Mouse (Mus musculus): Measurements from ENCODE around the gene Mlx.
"Not testable (repeated sequence)": the region's sequence is repeated elsewhere in the genome, so short reads cannot be mapped to it uniquely, and the experiment has no call there.

Mlx gene

DNA sequence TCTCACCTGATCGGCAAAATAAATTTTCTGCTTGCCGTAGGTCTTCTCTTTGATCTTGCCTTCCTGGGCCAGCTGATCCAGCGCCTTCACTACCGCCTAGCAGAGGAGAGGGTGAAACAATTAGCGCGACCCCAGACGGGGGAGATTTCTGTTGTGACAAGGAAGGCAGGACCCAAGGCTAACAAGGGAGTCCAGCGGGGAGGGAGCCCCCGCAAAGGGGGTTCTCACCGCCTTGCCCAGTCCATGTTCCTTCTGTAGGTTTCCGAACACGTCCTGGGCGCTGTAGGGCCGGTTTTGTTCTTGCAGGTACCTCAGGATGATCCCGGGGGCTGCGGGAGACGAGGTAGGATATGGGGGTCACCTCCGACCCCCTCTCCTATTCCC, 7.8 kb downstream of the Mlx start:
- DNase-seq (ENCODE audit: extremely low read depth, insufficient read length, low spot score), result no peak

DNA sequence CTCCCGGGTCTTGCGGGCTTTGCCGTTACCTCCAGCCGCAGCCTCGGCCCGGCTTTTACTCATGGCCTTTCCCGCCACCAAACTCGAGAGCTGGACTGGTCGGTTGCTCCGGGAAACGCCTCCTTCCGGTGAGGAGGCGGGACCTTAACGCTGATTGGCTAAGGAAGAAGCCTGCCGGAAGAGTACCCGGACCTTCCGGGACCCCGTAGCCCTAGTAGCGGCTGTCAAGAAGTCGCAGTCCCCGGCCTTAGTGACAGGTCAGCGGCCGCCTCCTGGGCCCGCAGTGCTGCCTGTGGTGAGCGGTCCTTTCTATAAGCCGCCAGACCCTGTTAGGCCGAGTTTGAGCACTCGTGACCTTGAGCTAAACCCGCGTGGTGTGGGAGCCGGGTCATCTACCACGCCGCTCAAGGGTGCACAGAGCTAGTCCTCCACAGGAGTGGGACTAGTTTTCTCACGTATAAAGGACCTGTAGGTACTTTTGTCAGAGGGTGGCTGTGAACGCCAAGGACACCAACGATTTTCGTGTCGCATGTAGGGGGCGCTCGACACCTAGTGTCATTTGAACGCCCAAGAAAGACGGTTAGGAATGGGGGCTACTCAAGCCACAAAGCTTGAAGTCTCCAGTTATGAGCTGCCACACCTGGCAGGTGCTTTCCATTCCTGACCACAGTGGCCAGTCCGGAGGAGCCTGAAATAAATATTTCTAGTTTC, 8.4 kb downstream of the Mlx start, which contains the start of gene Psmc3ip:
Gene Psmc3ip (minus strand): TSS at position 123 of the 711 bp plus-strand sequence.
- peak; percentile 89 for DNase-seq (ENCODE audit: extremely low read depth, insufficient read length, low spot score)

DNA sequence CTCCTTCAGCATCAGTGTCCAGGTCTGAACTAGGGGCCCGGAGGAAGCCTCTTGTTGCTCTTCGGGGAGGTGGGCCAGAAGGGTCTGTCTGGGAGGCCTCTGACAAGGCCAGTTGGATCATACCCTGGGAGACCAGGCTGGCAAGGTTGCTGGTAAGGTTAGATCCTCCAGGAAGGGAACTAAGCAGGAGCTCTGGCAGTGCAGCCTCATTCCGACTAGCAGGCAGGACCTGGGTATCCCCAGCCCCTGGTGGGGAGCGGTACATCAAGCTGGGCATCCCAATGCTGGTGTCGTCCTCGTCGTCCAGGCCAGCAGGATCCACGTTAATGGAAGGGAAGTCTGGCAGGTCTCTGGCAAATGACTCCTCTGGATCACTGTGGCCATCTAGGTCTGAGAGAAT, 11.2 kb downstream of the Mlx start:
- no peak for DNase-seq (ENCODE audit: extremely low read depth, insufficient read length, low spot score)

DNA sequence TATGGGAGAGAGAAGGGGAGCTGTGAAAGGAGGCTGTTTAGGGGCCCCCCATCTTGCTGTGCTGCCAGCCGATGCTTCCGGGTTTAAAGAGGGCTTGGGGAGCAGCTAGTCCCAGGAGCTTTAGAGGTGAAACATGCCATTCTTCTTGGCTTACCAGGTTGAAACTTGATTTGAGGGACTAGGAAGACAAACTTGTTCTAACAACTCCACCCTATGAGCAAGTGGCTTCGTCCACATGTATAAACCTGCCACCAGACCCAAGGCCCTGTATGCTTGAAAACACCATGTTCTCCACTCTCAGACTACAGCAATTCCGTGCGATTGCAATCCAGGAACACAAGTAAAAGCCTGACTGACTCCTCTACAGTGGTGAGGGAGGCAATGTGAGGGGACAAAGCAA, 15.9 kb downstream of the Mlx start:
- no peak for DNase-seq (ENCODE audit: extremely low read depth, insufficient read length, low spot score)

DNA sequence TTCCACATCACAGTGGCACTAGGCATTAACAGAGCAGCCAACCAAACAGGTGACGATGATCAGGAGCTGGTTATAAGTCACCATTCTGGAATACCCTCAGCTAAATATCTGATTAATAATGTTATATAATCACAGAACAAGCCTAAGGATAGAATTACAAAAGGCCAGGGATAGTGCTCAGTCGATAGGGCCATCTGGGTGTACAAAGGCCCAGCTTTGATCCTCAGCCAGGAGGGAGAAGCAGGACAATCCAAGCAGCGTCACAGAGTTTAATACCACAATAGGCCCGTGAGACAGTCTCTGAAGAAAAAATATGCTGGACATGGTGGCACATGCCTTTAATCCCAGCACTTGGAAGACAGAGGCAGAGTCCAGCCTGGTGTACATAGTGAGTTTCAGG, 22.3 kb downstream of the Mlx start:
- no peak for DNase-seq (ENCODE audit: extremely low read depth, insufficient read length, low spot score)

DNA sequence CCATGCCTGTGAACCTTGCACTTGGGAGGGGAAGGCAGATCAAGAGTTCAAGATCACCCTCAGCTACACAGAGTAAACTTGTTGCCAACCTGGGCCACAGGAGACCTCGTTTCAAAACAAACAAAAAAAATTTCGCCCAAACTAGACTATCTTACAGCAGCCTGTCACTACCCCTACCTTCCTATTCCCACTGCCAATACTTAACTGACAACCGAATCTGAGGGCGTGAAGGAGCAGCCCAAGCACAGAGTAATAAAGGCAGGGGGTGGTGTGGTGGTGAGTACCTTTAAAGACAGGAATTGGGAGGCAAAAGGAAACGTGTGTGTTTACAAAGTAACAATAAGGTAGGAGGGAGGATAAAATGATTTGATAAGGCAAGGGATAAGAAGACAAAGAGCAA, 23.6 kb downstream of the Mlx start:
- DNase-seq (ENCODE audit: extremely low read depth, insufficient read length, low spot score), result no peak

DNA sequence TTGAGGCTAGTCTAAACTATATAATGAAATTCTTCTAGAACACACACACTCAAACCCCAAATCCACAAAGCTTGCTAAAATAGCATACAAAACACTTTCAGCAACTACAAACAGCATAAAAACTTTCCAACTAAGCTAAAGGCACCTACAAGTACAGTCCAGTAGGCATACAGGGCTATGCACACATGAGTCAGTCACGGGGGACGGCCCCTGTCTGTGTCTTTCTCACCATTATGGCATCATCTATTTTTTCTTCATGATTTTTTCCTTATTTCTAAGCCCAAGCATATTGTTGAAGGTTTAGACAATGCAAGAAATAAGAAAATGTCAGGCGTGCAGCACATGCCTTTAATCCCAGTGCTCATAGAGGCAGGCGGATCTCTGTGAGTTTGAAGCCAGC, 24.1 kb downstream of the Mlx start:
- no peak for DNase-seq (ENCODE audit: extremely low read depth, insufficient read length, low spot score)

DNA sequence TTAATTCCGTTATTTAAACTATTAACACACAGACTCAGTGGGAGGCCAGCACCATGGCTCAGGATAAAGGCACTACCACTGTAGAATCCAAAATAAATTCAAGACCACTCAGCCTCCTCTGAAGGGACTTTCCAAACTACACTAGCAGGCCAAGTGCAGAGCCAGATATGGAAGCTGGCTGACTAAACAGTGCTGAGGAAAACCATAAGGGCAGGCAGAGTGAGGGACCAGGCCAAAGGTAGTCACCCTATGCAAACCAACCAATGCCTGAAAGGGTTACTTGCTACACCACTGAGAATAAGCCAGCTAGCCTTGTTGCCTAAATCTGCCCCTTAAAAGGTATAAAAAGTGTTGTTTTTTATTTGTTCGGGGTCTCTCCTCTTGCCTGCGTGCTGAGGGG, 25.1 kb downstream of the Mlx start:
- DNase-seq (ENCODE audit: extremely low read depth, insufficient read length, low spot score), result no peak

DNA sequence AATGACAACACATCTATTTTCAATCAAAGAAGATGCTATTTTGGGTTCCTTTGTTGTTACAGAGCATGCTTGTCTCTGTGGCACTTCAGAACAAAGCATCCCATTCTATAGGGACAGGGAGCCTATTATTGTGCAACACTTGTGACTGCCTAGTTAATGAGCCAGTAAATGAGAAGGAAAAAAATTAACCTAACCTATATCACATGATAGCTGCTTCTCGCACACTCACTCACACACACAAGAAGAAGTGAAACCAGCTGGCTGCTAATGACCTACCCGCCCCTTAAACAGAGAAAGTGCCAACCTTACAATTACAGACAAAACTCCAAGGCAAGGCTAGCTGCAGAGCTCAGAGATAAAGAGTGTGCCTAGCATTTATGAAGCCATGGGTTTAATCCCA, 28.5 kb downstream of the Mlx start:
- DNase-seq (ENCODE audit: extremely low read depth, insufficient read length, low spot score), result no peak

DNA sequence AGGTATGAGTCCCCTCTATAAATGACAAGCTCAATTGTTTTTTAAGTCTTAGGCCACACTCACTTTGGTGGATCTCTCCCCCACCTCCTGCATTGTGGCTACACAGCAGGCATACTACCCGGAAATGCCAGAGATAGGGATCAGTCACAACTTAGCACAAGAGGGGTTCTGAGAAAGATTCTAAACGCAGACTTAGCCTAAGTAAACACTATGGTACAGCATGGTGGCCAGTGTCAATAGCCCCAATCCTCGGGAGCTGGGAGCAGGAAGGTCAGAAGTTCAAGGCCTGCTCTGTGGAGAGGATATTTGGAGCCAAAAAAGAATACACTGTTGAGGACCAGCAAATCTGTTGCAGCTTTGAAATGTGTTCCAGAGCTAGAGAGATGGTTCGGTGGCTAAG, 31.0 kb downstream of the Mlx start:
- no peak for DNase-seq (ENCODE audit: extremely low read depth, insufficient read length, low spot score)

DNA sequence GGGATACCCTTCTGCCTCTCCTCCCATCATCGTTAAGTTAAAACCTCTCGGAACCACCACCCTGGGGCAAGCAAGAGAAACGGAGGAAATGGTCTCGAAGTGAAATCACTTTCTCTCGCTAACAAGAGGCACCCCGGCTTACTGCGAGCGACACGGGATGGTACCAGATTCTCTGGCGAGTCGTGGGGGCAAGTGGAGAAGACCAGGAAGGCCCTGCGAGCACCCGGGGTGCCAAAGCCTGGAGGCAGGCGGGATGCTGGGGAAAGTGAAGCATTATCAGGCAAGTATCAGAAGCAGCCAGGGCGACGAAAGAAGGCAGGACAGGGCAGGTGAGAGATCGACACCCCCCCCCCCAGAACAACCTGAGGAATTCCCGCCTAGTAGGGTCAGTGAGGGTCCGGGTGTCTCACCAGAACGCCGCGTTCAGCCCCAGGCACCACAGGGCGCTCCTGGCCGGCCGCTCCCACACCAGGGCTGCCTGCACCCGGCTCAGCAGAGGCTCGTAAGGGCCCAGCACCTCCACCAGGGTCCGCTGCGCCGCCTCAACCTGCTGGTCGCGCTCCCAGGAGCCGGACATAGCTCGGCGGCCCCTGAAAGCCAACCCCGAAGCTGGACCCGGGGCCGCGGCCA, 32.2 kb downstream of the Mlx start:
- DNase-seq (ENCODE audit: extremely low read depth, insufficient read length, low spot score), result no peak

DNA sequence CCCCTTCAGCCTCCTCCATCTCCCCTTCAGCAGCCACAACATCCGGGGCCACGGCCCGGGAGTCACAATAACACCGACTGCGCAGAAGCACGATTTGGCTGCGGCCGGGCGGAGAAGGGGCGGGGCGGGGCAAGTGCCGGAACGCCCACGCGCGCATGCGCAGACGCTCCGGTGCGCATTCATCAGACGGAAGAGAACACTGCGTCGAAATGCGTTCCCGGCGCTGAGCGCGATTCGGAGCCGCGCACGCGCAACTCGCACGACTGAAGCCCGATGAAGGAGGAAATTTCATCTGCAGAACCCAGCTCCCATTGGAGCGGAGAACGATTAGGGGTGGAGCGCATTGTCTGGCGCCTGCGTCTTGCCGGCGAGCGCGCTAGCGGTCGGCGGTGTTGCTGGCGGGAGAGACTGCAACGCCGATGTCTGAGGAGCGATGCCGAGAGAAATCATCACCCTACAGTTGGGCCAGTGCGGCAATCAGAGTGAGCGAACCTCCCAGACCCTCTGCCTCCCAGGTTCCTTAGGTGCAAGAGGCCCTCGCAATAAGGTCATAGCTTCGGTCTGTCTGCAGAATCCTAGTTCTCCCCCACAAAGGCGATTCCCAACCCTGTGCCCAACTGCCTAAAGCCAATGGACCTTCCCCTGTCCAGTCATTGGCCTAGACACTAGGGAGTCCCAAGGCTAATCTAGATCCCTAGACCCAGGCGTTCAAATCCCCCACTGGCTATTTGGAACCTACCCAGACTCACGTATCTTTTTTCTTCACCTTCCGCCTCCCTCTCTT, 32.9 kb downstream of the Mlx start, which contains the start of the genes Retreg3 and Tubg1:
Gene Retreg3 (minus strand): TSS at position 133 of the 784 bp plus-strand sequence.
Gene Tubg1 (plus strand): TSS at position 178 of the 784 bp plus-strand sequence.
- DNase-seq (ENCODE audit: extremely low read depth, insufficient read length, low spot score), result peak; percentile 100

DNA sequence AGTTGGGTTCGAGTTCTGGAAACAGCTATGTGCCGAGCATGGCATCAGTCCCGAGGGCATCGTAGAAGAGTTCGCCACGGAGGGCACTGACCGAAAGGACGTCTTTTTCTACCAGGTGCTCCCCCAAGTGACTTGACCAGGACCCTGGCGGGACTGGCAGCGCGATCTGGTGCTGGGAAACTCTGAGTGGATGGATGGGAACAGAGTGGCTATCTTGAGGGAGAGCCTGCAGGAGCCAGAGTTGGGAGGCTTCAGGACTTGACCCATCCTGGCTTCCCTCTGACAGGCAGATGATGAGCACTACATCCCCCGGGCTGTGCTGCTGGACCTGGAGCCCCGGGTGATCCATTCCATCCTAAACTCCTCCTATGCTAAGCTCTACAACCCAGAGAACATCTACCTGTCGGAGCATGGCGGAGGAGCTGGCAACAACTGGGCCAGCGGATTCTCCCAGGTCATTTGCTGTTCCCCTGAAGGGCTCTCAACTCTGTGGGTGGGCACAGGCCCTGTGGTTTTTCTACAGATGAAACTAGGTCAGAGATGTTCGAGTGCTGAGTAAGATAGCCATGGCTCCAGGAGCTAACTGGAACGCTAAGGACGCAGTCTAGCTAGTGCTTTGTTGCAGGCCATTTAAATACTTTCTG, 33.6 kb downstream of the Mlx start:
- DNase-seq (ENCODE audit: extremely low read depth, insufficient read length, low spot score), result no peak

DNA sequence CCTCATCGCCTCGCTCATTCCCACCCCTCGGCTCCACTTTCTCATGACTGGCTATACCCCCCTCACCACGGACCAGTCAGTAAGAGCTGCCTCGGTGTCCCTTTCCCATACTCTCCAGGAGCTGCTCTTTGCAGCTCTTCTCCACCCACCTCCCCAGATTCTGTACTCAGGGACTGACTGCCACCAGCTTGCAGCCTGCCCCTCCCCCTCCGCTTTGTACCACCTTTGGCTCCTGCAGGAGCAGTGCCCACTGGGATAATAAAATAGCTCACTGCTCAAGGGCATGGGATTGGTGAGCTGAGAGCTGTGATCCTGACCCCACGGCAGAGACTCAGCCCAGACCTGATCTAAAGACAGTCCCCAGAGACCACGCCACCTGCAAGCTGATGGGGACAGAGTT, 37.4 kb downstream of the Mlx start:
- DNase-seq (ENCODE audit: extremely low read depth, insufficient read length, low spot score), result not testable (repeated sequence)

DNA sequence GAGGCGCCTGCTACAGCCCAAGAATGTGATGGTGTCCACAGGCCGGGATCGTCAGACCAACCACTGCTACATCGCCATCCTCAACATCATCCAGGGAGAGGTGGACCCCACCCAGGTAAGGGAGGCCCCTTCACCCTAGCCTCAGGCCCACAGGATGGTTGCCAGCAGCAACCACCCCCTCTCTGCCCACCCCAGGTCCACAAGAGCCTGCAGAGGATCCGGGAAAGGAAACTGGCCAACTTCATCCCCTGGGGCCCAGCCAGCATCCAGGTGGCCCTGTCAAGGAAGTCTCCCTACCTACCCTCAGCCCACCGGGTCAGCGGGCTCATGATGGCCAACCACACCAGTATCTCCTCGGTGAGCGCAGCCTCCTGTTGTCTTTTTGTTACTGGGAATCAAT, 37.9 kb downstream of the Mlx start:
- DNase-seq (ENCODE audit: extremely low read depth, insufficient read length, low spot score), result not testable (repeated sequence)

DNA sequence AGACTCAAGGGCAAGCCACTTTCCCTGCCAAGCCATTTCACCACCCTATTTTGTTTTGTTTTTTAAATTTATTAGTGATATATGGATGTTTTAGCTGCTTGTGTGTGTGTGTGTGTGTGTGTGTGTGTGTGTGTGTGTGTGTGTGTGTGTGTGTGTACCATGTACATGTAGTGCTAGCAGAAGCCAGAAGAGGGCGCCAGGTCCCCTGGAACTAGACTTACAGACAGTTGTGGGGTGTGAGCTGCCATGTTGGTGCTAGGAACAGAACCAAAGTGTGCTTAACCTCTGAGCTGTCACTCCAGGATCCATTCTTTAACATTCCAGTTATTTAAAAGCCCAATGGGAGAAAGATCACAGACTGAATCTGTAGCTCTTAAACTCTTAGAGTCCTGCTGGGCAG, 40.0 kb downstream of the Mlx start:
- DNase-seq (ENCODE audit: extremely low read depth, insufficient read length, low spot score), result no peak

DNA sequence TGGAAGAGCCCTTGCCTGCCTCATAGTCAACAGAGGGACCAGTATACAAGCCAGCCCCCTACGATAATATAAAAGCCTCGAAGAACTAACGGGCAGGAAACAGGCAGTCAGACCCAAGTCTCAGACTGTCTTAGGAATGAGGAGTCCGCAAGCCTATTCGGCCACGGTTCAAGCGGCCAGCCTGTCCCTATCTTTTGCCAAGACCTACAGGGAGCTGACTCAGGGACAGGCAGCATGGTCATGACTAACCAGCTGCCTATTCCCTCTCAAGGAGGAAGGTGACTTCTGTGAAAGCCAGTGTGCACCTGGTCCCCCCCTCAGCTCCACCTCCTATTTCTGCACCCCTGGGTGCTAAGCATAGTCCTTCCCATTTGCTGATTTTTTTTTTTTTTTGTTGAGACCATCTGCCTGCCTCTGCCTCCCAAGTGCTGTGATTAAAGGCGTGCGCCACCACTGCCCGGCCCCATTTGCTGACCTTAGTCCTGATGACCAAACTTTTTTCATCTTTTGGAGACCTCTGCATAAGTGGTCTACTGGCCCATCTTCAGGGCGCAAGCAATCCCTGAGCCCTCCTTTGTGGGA, 42.0 kb downstream of the Mlx start:
- no peak for DNase-seq (ENCODE audit: extremely low read depth, insufficient read length, low spot score)

DNA sequence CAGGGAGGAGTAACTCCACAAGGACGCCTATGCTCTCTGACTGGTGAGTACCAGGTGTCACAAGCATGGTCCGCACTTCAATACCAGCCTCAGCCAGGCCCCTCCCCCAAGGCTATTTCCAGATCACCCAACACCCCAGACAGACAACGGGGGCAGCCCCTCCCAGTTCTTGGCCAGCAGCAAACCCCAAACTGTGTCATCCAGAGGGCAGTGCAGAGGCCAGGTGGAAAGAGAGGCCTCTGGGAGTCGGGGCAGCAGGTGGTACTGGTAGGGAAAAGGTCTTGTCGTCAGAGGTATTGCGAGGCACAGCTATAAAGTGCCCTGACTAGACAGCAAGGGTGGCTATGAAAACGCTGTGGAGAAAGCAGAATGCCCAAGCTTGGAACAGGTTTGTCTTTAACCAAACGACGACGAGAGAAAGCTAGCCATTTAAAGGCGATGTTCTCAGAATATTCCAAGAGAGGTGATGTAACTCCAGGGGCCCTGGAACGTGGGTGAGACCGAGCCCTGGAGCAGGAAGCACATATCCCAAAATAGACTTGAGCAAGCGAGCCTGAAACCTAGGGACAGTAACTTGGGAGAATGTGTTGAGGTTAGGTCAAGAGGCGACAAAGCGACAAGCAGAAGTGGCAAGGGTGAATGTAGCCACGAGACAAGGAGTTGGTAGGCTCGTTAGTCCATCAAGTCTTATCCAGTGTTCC, 43.1 kb downstream of the Mlx start:
- no peak for DNase-seq (ENCODE audit: extremely low read depth, insufficient read length, low spot score)

DNA sequence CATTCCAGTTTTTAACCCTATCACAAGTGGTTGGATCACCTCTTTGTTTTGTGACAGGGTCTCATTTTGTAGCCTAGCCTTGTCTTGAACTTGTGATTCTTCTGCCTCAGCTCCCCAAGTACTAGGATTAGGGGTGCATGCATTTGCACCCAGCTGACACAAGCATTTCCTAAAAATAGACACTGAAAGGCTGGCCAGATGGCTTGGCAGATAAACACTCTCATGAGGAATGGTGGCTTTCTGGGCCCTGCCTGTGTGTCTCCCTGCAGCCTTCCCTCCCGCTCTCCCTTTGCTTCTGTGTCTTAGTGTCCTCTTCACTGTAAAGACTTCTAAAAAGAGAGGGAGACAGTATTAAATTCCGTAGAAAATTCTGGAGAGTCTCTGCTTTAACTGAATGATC, 44.1 kb downstream of the Mlx start:
- no peak for DNase-seq (ENCODE audit: extremely low read depth, insufficient read length, low spot score)

DNA sequence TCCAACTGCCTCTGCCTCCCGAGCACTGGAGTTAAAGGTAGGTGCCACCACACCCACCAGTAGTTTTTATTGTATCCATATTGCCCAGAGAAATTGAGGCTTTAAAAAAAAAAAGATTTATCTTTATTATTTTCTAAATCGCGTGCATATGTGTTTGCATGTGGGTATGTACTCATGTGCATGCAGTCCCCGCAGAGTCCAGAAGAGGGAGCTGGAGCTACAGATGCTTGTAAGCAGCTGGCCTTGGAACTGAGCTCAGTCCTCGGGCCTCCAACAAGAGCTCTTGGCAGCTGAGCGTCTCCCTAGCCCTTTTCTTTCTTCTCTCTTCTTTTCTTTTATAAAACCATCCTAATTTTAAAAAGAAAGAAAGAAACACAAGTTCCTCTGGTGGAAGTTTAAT, 44.6 kb downstream of the Mlx start:
- DNase-seq (ENCODE audit: extremely low read depth, insufficient read length, low spot score), result no peak

Data from 3134 (cell line).